Mouse (Mus musculus): Measurements from ENCODE around the gene Fignl1. TPM values are rescaled to one million over a fixed set of nuclear protein-coding genes. Genes with fewer than 3 reads are reported as not detected.

Gene Fignl1
- polyA plus RNA-seq, 1 experiment, result 18.9 TPM

DNA sequence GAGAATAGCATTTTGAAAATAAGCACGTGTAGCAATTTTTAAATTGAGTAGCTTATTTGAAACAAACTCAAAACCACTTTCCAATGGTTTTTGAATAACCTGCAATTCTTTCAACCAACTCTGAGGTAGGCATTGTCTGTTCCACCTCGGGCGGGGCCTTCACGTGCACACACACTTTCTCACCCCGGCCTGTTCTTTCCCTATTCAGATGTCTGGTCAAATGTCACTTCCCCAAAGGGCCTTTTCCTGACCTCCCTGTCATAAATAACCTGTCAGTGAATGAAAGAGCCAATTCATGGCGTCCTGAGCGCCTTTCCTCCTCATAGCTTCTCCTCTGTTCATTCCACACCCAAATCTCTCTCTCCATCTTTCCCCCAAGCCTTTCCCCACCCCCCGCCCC lies 24.3 kb upstream of the Fignl1 start:
- Histone ChIP-seq H3K4me1 (replicated peaks; ENCODE audit: control insufficient read depth, insufficient read depth, low read length) (peaks cover 11% of the 10 kb centered on the region), H3K4me3 (ENCODE audit: control insufficient read depth, insufficient read depth, low read length) (no peak overlapping the region), H3K27ac (ENCODE audit: control insufficient read depth, insufficient read depth, low read length) (no peak overlapping the region), H3K36me3 (ENCODE audit: control insufficient read depth, insufficient read depth, low read length) (no peaks in the 10 kb centered on the region), H3K27me3 (ENCODE audit: control insufficient read depth, insufficient read depth, low read length) (no peaks in the 10 kb centered on the region)
- no peak for TF ChIP-seq CTCF (IDR thresholded peaks at IDR 0.05; ENCODE audit: borderline replicate concordance, control insufficient read depth, extremely low read depth, insufficient read depth, low read length, poor library complexity)
- no peak for TF ChIP-seq POLR2A (IDR thresholded peaks at IDR 0.05; ENCODE audit: control insufficient read depth, extremely low read depth, insufficient read depth, low read length, poor library complexity)
- 66% methylated on average over 8 of the region's 8 CpGs for WGBS
- DNase-seq, result no peak

DNA sequence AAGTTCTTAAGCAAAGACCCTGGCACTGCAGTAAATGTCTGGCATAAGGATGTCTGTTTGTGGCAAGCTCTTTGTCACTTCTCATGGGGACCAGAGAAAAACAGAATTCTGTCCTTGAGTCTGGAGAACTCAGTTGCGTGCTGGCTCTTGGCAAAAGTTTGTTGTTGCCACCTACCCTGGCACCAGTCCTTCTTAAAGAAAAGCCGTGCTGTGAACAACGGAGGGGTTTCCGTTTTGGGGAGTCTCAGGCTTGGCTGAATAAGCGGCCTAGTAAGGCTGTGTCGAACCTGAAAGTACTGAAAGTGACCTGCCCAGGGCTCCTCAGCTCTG lies 24.0 kb upstream of the Fignl1 start:
- 68% methylated on average over 6 of the region's 6 CpGs for WGBS
- H3K36me3 ChIP-seq (ENCODE audit: control insufficient read depth, insufficient read depth, low read length), result no peaks in the 10 kb centered on the region
- no peak overlapping the region for H3K27ac ChIP-seq (ENCODE audit: control insufficient read depth, insufficient read depth, low read length)
- H3K4me1 ChIP-seq (replicated peaks; ENCODE audit: control insufficient read depth, insufficient read depth, low read length), result peaks cover 11% of the 10 kb centered on the region
- H3K4me3 ChIP-seq (ENCODE audit: control insufficient read depth, insufficient read depth, low read length), result no peak overlapping the region
- no peaks in the 10 kb centered on the region for H3K27me3 ChIP-seq (ENCODE audit: control insufficient read depth, insufficient read depth, low read length)
- TF ChIP-seq CTCF (IDR thresholded peaks at IDR 0.05; ENCODE audit: borderline replicate concordance, control insufficient read depth, extremely low read depth, insufficient read depth, low read length, poor library complexity) (no peak), POLR2A (IDR thresholded peaks at IDR 0.05; ENCODE audit: control insufficient read depth, extremely low read depth, insufficient read depth, low read length, poor library complexity) (no peak)
- DNase-seq, result no peak

DNA sequence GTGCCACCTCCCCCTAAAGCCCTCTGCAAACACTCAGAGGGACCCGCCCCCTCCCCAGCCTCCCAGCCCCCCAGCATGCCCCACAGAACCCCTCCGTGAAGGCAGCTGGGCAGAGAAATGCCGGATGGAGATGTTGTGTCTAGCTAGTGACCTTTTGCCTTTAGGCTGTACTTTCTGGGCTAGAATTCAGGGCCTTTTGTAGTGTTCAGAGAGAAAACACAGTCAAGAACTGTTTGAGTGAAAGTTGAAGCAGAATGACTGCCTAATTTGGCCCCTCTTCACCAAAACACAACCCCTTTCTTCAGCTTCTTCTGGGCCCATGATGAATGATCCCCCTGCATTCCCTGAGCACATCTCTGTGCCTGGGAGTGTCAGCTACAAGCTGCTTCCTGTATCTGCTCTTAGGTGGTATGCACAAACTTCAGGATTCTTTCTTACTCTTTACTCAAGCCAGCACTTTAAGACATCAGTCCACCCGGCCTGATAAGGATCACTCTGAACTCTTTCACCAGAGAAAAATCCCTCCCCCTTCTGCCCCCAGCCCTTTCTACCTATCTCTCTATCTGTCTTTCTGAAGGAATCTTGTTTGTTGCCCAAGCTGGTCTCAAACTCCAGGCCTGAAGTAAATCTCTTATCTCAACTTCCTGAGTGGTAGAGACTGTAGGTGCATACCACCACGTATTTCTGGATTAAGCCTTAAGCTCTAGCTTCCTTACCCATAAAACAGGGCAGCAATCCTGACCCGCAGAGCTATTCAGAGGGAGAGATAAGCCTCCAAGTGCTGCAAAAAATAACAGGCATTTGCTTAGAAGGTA lies 23.4 kb upstream of the Fignl1 start:
- WGBS, result 66% methylated on average over 6 of the region's 6 CpGs
- Histone ChIP-seq H3K36me3 (ENCODE audit: control insufficient read depth, insufficient read depth, low read length) (no peaks in the 10 kb centered on the region), H3K4me1 (replicated peaks; ENCODE audit: control insufficient read depth, insufficient read depth, low read length) (peaks cover 11% of the 10 kb centered on the region), H3K4me3 (ENCODE audit: control insufficient read depth, insufficient read depth, low read length) (no peak overlapping the region), H3K27ac (ENCODE audit: control insufficient read depth, insufficient read depth, low read length) (no peak overlapping the region), H3K27me3 (ENCODE audit: control insufficient read depth, insufficient read depth, low read length) (no peaks in the 10 kb centered on the region)
- DNase-seq, result no peak
- no peak for TF ChIP-seq CTCF (IDR thresholded peaks at IDR 0.05; ENCODE audit: borderline replicate concordance, control insufficient read depth, extremely low read depth, insufficient read depth, low read length, poor library complexity)

DNA sequence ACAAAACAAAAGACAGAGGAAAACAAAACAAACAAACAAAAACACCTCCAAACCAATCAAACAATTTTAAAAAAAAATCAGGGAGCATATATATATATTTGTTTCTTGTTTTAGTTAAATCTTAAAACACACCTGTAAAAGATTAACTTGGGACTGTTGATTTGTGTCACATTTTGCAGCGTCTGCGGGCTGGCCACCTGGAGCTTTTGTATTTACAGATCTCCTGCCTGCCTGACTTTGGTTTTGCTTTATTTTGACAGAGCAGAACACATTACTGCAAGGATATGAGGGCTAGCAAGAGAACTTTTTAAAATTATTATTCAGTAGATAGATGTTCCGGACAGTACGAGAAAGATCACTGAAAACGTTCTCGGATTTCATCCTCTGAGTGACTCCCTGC lies 22.8 kb upstream of the Fignl1 start:
- 94% methylated on average over 6 of the region's 6 CpGs for WGBS
- Histone ChIP-seq H3K4me1 (replicated peaks; ENCODE audit: control insufficient read depth, insufficient read depth, low read length) (peaks cover 6% of the 10 kb centered on the region; the same call in 1 of the 2 replicates), H3K36me3 (ENCODE audit: control insufficient read depth, insufficient read depth, low read length) (no peaks in the 10 kb centered on the region), H3K4me3 (ENCODE audit: control insufficient read depth, insufficient read depth, low read length) (no peak overlapping the region), H3K27ac (ENCODE audit: control insufficient read depth, insufficient read depth, low read length) (no peak overlapping the region), H3K27me3 (ENCODE audit: control insufficient read depth, insufficient read depth, low read length) (no peaks in the 10 kb centered on the region)
- TF ChIP-seq CTCF (IDR thresholded peaks at IDR 0.05; ENCODE audit: borderline replicate concordance, control insufficient read depth, extremely low read depth, insufficient read depth, low read length, poor library complexity) (no peak), POLR2A (IDR thresholded peaks at IDR 0.05; ENCODE audit: control insufficient read depth, extremely low read depth, insufficient read depth, low read length, poor library complexity) (no peak)
- no peak for DNase-seq

- no peak for TF ChIP-seq CTCF (IDR thresholded peaks at IDR 0.05; ENCODE audit: borderline replicate concordance, control insufficient read depth, extremely low read depth, insufficient read depth, low read length, poor library complexity)
- TF ChIP-seq POLR2A (IDR thresholded peaks at IDR 0.05; ENCODE audit: control insufficient read depth, extremely low read depth, insufficient read depth, low read length, poor library complexity), result no peak
- Histone ChIP-seq H3K4me3 (ENCODE audit: control insufficient read depth, insufficient read depth, low read length) (no peak overlapping the region), H3K27me3 (ENCODE audit: control insufficient read depth, insufficient read depth, low read length) (no peaks in the 10 kb centered on the region), H3K27ac (ENCODE audit: control insufficient read depth, insufficient read depth, low read length) (no peak overlapping the region), H3K4me1 (replicated peaks; ENCODE audit: control insufficient read depth, insufficient read depth, low read length) (peaks cover 4% of the 10 kb centered on the region; the same call in 1 of the 2 replicates), H3K36me3 (ENCODE audit: control insufficient read depth, insufficient read depth, low read length) (no peaks in the 10 kb centered on the region)
- DNase-seq, result no peak
- 94% methylated on average over 12 of the region's 12 CpGs for WGBS
These were observed 22.2 kb upstream of the Fignl1 start for GRCm38 (mm10) chr11:11830884-11831495.

- no peak for DNase-seq
These were observed 20.6 kb upstream of the Fignl1 start for GRCm38 (mm10) chr11:11829161-11830000.

More at GRCm38 (mm10) chr11:11829161-11830000, 20.6 kb upstream of the Fignl1 start:
- TF ChIP-seq CTCF (IDR thresholded peaks at IDR 0.05; ENCODE audit: borderline replicate concordance, control insufficient read depth, extremely low read depth, insufficient read depth, low read length, poor library complexity), result no peak
- TF ChIP-seq POLR2A (IDR thresholded peaks at IDR 0.05; ENCODE audit: control insufficient read depth, extremely low read depth, insufficient read depth, low read length, poor library complexity), result no peak
- no peak overlapping the region for H3K4me3 ChIP-seq (ENCODE audit: control insufficient read depth, insufficient read depth, low read length)
- H3K4me1 ChIP-seq (replicated peaks; ENCODE audit: control insufficient read depth, insufficient read depth, low read length), result peaks cover 5% of the 10 kb centered on the region; the same call in 1 of the 2 replicates
- no peaks in the 10 kb centered on the region for H3K36me3 ChIP-seq (ENCODE audit: control insufficient read depth, insufficient read depth, low read length)
- 88% methylated on average over 11 of the region's 11 CpGs for WGBS
- H3K27ac ChIP-seq (ENCODE audit: control insufficient read depth, insufficient read depth, low read length), result no peak overlapping the region
- no peaks in the 10 kb centered on the region for H3K27me3 ChIP-seq (ENCODE audit: control insufficient read depth, insufficient read depth, low read length)

Data from thymus, adult 2 months (tissue).